Mouse (Mus musculus) brown adipose tissue, adult 24 weeks (tissue): Measurements from ENCODE around the gene Lmnb2. TPM values are rescaled to one million over a fixed set of nuclear protein-coding genes. Genes with fewer than 3 reads are reported as not detected.

Experiments
- H3K27ac ChIP-seq: fragments of 200-500 bp; replicated peaks from 2 replicates; pipeline ENCODE4 v1.5.1; 2012; ENCODE audit warnings: low read depth, mild to moderate bottlenecking, low read length
- H3K4me1 ChIP-seq: fragments of 200-500 bp; 2 replicates; pipeline ENCODE4 v1.6.1; 2012; ENCODE audit warnings: low read length, mixed read lengths; ENCODE audit not compliant: control insufficient read depth, insufficient read depth, insufficient read length
- H3K4me3 ChIP-seq: fragments of 200-500 bp; 2 replicates; pipeline ENCODE4 v1.5.1; 2012; ENCODE audit warnings: low read depth, mild to moderate bottlenecking, low read length, moderate library complexity; ENCODE audit not compliant: insufficient read depth
- polyA plus RNA-seq: library from polyadenylated mRNA; stranded (reverse); fragments of >200 nt; gene quantifications from 2 replicates; pipeline ENCODE4 v1.2.4, GENCODE M21; 2012; ENCODE audit not compliant: missing spikeins, insufficient read depth, insufficient read length

Gene Lmnb2
- polyA plus RNA-seq, 1 experiment: 1.9 TPM

- Histone ChIP-seq H3K4me3 (no peak overlapping the region), H3K4me1 (peaks cover 10% of the 10 kb centered on the region), H3K27ac (peak overlapping the region; percentile 22)
These were observed 16.4 kb downstream of the Lmnb2 start for GRCm38 (mm10) chr10:80901409-80902272.

GRCm38 (mm10) chr10:80900318-80901247 lies 17.5 kb downstream of the Lmnb2 start, which contains the start of gene Timm13:
Timm13 (minus strand) TSS chr10:80900969.
- peaks cover 10% of the 10 kb centered on the region for H3K4me1 ChIP-seq
- H3K4me3 ChIP-seq: peak within 1 kb of the TSS; percentile 79
- peak within 1 kb of the TSS; percentile 64 for H3K27ac ChIP-seq

- peaks cover 10% of the 10 kb centered on the region for H3K4me1 ChIP-seq
- H3K4me3 ChIP-seq: peak overlapping the region; percentile 79
- peak overlapping the region; percentile 13; the same call in 1 of the 2 replicates for H3K27ac ChIP-seq
These were observed 18.3 kb downstream of the Lmnb2 start for GRCm38 (mm10) chr10:80899591-80900317.

- Histone ChIP-seq H3K27ac (no peak overlapping the region), H3K4me1 (peaks cover 10% of the 10 kb centered on the region), H3K4me3 (peak overlapping the region; percentile 79)
These were observed 19.0 kb downstream of the Lmnb2 start for GRCm38 (mm10) chr10:80899074-80899473.

GRCm38 (mm10) chr10:80897861-80898510 lies 20.1 kb downstream of the Lmnb2 start:
- peaks cover 10% of the 10 kb centered on the region for H3K4me1 ChIP-seq
- no peak overlapping the region for H3K4me3 ChIP-seq
- H3K27ac ChIP-seq: no peak overlapping the region

GRCm38 (mm10) chr10:80896581-80897485 lies 21.2 kb downstream of the Lmnb2 start:
- Histone ChIP-seq H3K4me3 (no peak overlapping the region), H3K27ac (no peak overlapping the region), H3K4me1 (peaks cover 10% of the 10 kb centered on the region)

- Histone ChIP-seq H3K4me1 (peaks cover 6% of the 10 kb centered on the region), H3K4me3 (no peak overlapping the region), H3K27ac (no peak overlapping the region)
These were observed 22.3 kb downstream of the Lmnb2 start for GRCm38 (mm10) chr10:80895697-80896096.

- H3K4me3 ChIP-seq: no peak overlapping the region
- H3K27ac ChIP-seq: no peak overlapping the region
- H3K4me1 ChIP-seq: peaks cover 6% of the 10 kb centered on the region
These were observed 22.9 kb downstream of the Lmnb2 start for GRCm38 (mm10) chr10:80895100-80895499.

- no peaks in the 10 kb centered on the region for H3K4me1 ChIP-seq
- H3K27ac ChIP-seq: no peak overlapping the region
- H3K4me3 ChIP-seq: no peak overlapping the region
These were observed 30.9 kb downstream of the Lmnb2 start for GRCm38 (mm10) chr10:80887181-80887580.

- Histone ChIP-seq H3K27ac (no peak overlapping the region), H3K4me1 (no peaks in the 10 kb centered on the region), H3K4me3 (no peak overlapping the region)
These were observed 36.7 kb downstream of the Lmnb2 start for GRCm38 (mm10) chr10:80881301-80881700.

GRCm38 (mm10) chr10:80880901-80881300 lies 37.1 kb downstream of the Lmnb2 start:
- Histone ChIP-seq H3K27ac (no peak overlapping the region), H3K4me1 (no peaks in the 10 kb centered on the region), H3K4me3 (no peak overlapping the region)

- Histone ChIP-seq H3K4me3 (no peak overlapping the region), H3K4me1 (no peaks in the 10 kb centered on the region), H3K27ac (no peak overlapping the region)
These were observed 37.9 kb downstream of the Lmnb2 start for GRCm38 (mm10) chr10:80880131-80880641.

GRCm38 (mm10) chr10:80876594-80876993 lies 41.5 kb downstream of the Lmnb2 start:
- H3K4me3 ChIP-seq: no peak overlapping the region
- no peak overlapping the region for H3K27ac ChIP-seq
- no peaks in the 10 kb centered on the region for H3K4me1 ChIP-seq
